Mouse (Mus musculus) heart, postnatal 36 days (tissue): ENCODE results near the gene Ager. TPM values are rescaled to one million over a fixed set of nuclear protein-coding genes. Genes with fewer than 3 reads are reported as not detected.
A peak's percentile ranks its signal among the peaks of the same experiment; 100 is the strongest.

Experiments used
- DNase-seq, 2 experiments: peaks; one replicate each; pipeline ENCODE4 v3.0.0; 2021 to 2022
- intact Hi-C: fragments of 180-260 bp; cut with DNase I; formaldehyde crosslinking; loops from one replicate; pipeline ENCODE4 v1.15.1; 2025
- total RNA-seq, 2 experiments: library from RNA; stranded (reverse); gene quantifications; 2 replicates each; pipeline ENCODE4 v1.2.3; 2021

Ager gene
- total RNA-seq, 2 experiments from 2014 or later, result 0.24 to 0.47 TPM

GRCm38 (mm10) chr17:34583819-34584218 is 13.8 kb upstream of the Ager start:
- intact Hi-C loops, result no loop called here
- no peak for DNase-seq

GRCm38 (mm10) chr17:34585121-34585520 is 12.5 kb upstream of the Ager start:
- intact Hi-C loops, result no loop called here
- DNase-seq, result no peak

GRCm38 (mm10) chr17:34585877-34586771 is 11.5 kb upstream of the Ager start:
- no peak for DNase-seq
- intact Hi-C loops, result loop anchor here (2.0 kb wide), 1 partner anchor 21 kb away; the partner anchor contains the start of gene Notch4

GRCm38 (mm10) chr17:34586796-34587422 is 10.8 kb upstream of the Ager start:
- intact Hi-C loops, result loop anchor here (2.0 kb wide), 1 partner anchor 22 kb away; the partner anchor contains the start of gene Notch4
- peak; percentile 76 to 80 for DNase-seq

GRCm38 (mm10) chr17:34587423-34587811 is 10.2 kb upstream of the Ager start:
- intact Hi-C loops, result loop anchor here (2.0 kb wide), 1 partner anchor 23 kb away; the partner anchor contains the start of gene Notch4
- DNase-seq, result peak; percentile 97 to 99

- no peak for DNase-seq
- intact Hi-C loops, result loop anchor here (2.0 kb wide), 1 partner anchor 23 kb away; the partner anchor contains the start of gene Notch4
Observed at GRCm38 (mm10) chr17:34587814-34588213, 9.8 kb upstream of the Ager start.

- intact Hi-C loops, result no loop called here
- DNase-seq, result no peak
Observed at GRCm38 (mm10) chr17:34588767-34589166, 8.9 kb upstream of the Ager start.

GRCm38 (mm10) chr17:34589206-34589605 is 8.5 kb upstream of the Ager start:
- DNase-seq, result no peak
- intact Hi-C loops, result no loop called here

- intact Hi-C loops, result no loop called here
- peak; percentile 65 to 76 for DNase-seq
Observed at GRCm38 (mm10) chr17:34589681-34590101, 8.0 kb upstream of the Ager start, which contains the start of gene Gpsm3. Gene Gpsm3 (plus strand): TSS chr17:34589806.

- no peak for DNase-seq
- intact Hi-C loops, result no loop called here
Observed at GRCm38 (mm10) chr17:34590154-34590987, 7.3 kb upstream of the Ager start.

GRCm38 (mm10) chr17:34591029-34591993 is 6.4 kb upstream of the Ager start, which contains the start of gene Pbx2:
Gene Pbx2 (plus strand): TSS chr17:34591266.
- DNase-seq, result peak; percentile 43 to 46

GRCm38 (mm10) chr17:34591994-34592375 is 5.7 kb upstream of the Ager start:
- intact Hi-C loops, result no loop called here
- peak; percentile 87 to 90 for DNase-seq

More at GRCm38 (mm10) chr17:34591029-34591993, 6.4 kb upstream of the Ager start, which contains the start of gene Pbx2:
- intact Hi-C loops, result no loop called here

- intact Hi-C loops, result no loop called here
- peak in 1 of 2 experiments; percentile 33 for DNase-seq
Observed at GRCm38 (mm10) chr17:34592581-34593549, 4.8 kb upstream of the Ager start.

- no peak for DNase-seq
Observed at GRCm38 (mm10) chr17:34593752-34594525, 3.7 kb upstream of the Ager start.

GRCm38 (mm10) chr17:34596098-34596497 is 1.6 kb upstream of the Ager start:
- intact Hi-C loops, result no loop called here
- DNase-seq, result no peak

More at GRCm38 (mm10) chr17:34593752-34594525, 3.7 kb upstream of the Ager start:
- intact Hi-C loops, result no loop called here

GRCm38 (mm10) chr17:34599891-34600290 is 2.2 kb downstream of the Ager start:
- no peak for DNase-seq
- intact Hi-C loops, result no loop called here

GRCm38 (mm10) chr17:34601796-34602195 is 4.1 kb downstream of the Ager start:
- DNase-seq, result no peak
- intact Hi-C loops, result no loop called here
